Comparison of ENCODE assay signal across 11 mouse cellular contexts in genomic region chr3:98065004-98065403, GRCm38 (mm10). TPM values are rescaled to one million over a fixed set of nuclear protein-coding genes. Genes with fewer than 3 reads are reported as not detected.
DNase-seq lines count a peak whose midpoint lies in the region; ATAC-seq and TF ChIP-seq lines count a peak whose summit lies in the region.
"Had no signal": no experiment of that assay in that cellular context is flagged by ENCODE, and none has a peak within 500 bp of the region (broad histone marks: within the 10 kb centered on the region; RNA-seq: fewer than 3 reads in every experiment).

No protein-coding gene starts in this region.

- WGBS in hindbrain, embryonic 15.5 days, result 89% methylated on average over 8 of the region's 8 CpGs
- WGBS in hindbrain, embryonic 16.5 days, result 87% methylated on average over 8 of the region's 8 CpGs
- WGBS in stomach, embryonic 14.5 days, result 84% methylated on average over 8 of the region's 8 CpGs
- 82% methylated on average over 8 of the region's 8 CpGs for WGBS in stomach, postnatal 0 days
- WGBS in forebrain, postnatal 0 days, result 75% methylated on average over 8 of the region's 8 CpGs

- no peak for TF ChIP-seq EP300 in stomach, postnatal 0 days (optimal IDR thresholded peaks at IDR 0.05)

- no peaks in the 10 kb centered on the region for H3K27me3 ChIP-seq in hindbrain, embryonic 15.5 days
- H3K27me3 ChIP-seq in hindbrain, embryonic 16.5 days (replicated peaks; ENCODE audit: control insufficient read depth, insufficient read depth, low read length), result no peaks in the 10 kb centered on the region
- no peaks in the 10 kb centered on the region for H3K27me3 ChIP-seq in stomach, embryonic 14.5 days (ENCODE audit: control insufficient read depth, insufficient read depth, low read length)
- H3K27me3 ChIP-seq in stomach, postnatal 0 days (ENCODE audit: control insufficient read depth, insufficient read depth, low read length), result no peaks in the 10 kb centered on the region
- no peaks in the 10 kb centered on the region for H3K27me3 ChIP-seq in forebrain, postnatal 0 days (ENCODE audit: insufficient read depth, low read length)
- H3K27me3 ChIP-seq: midbrain, embryonic 12.5 days had no signal

- no peaks in the 10 kb centered on the region for H3K36me3 ChIP-seq in hindbrain, embryonic 15.5 days
- H3K36me3 ChIP-seq in hindbrain, embryonic 16.5 days (ENCODE audit: control insufficient read depth, insufficient read depth, low read length), result no peaks in the 10 kb centered on the region
- H3K36me3 ChIP-seq in stomach, embryonic 14.5 days (ENCODE audit: control insufficient read depth, insufficient read depth, low read length), result no peaks in the 10 kb centered on the region
- no peaks in the 10 kb centered on the region for H3K36me3 ChIP-seq in stomach, postnatal 0 days (ENCODE audit: control insufficient read depth, insufficient read depth, low read length)
- no peaks in the 10 kb centered on the region for H3K36me3 ChIP-seq in forebrain, postnatal 0 days (ENCODE audit: insufficient read depth)
- H3K36me3 ChIP-seq: midbrain, embryonic 12.5 days had no signal

- no peaks in the 10 kb centered on the region for H3K9me3 ChIP-seq in hindbrain, embryonic 15.5 days
- H3K9me3 ChIP-seq in hindbrain, embryonic 16.5 days (ENCODE audit: control insufficient read depth, low read length), result no peaks in the 10 kb centered on the region
- no peaks in the 10 kb centered on the region for H3K9me3 ChIP-seq in stomach, embryonic 14.5 days (ENCODE audit: control insufficient read depth, low read depth, low read length)
- H3K9me3 ChIP-seq in stomach, postnatal 0 days (ENCODE audit: control insufficient read depth, low read length), result no peaks in the 10 kb centered on the region
- no peaks in the 10 kb centered on the region for H3K9me3 ChIP-seq in forebrain, postnatal 0 days (ENCODE audit: low read length)
- H3K9me3 ChIP-seq: midbrain, embryonic 12.5 days had no signal

- H3K4me1 ChIP-seq in hindbrain, embryonic 15.5 days (replicated peaks), result peaks cover 53% of the 10 kb centered on the region
- peaks cover 37% of the 10 kb centered on the region for H3K4me1 ChIP-seq in hindbrain, embryonic 16.5 days (ENCODE audit: control insufficient read depth, insufficient read depth, low read depth, low read length)
- H3K4me1 ChIP-seq in stomach, embryonic 14.5 days (ENCODE audit: control insufficient read depth, insufficient read depth, low read length), result peaks cover 49% of the 10 kb centered on the region
- peaks cover 14% of the 10 kb centered on the region for H3K4me1 ChIP-seq in stomach, postnatal 0 days (replicated peaks; ENCODE audit: control insufficient read depth, insufficient read depth)
- peaks cover 49% of the 10 kb centered on the region for H3K4me1 ChIP-seq in forebrain, postnatal 0 days (ENCODE audit: insufficient read depth)

- no peak overlapping the region for H3K4me2 ChIP-seq in hindbrain, embryonic 15.5 days
- H3K4me2 ChIP-seq in hindbrain, embryonic 16.5 days (ENCODE audit: low read length), result no peak overlapping the region
- no peak overlapping the region for H3K4me2 ChIP-seq in stomach, embryonic 14.5 days (replicated peaks; ENCODE audit: low read depth, low read length)
- H3K4me2 ChIP-seq in stomach, postnatal 0 days (replicated peaks; ENCODE audit: low read depth), result no peak overlapping the region
- no peak overlapping the region for H3K4me2 ChIP-seq in forebrain, postnatal 0 days (ENCODE audit: low read depth)
- H3K4me2 ChIP-seq: midbrain, embryonic 12.5 days had no signal

- DNase-seq in stomach, postnatal 0 days (ENCODE audit: low spot score), result no peak
- DNase-seq in forebrain, postnatal 0 days, result no peak
- DNase-seq in thymus, adult 18-20 months, result no peak
- no peak for DNase-seq in thymus, postnatal 36 days
- DNase-seq: adrenal gland, postnatal 14 days; lung, postnatal 10 days; right cerebral cortex, postnatal 4 days had no signal

- H3K9ac ChIP-seq in hindbrain, embryonic 15.5 days, result no peak overlapping the region
- no peak overlapping the region for H3K9ac ChIP-seq in hindbrain, embryonic 16.5 days (ENCODE audit: low read depth, low read length)
- no peak overlapping the region for H3K9ac ChIP-seq in stomach, embryonic 14.5 days (replicated peaks; ENCODE audit: low read depth, low read length)
- H3K9ac ChIP-seq in stomach, postnatal 0 days (ENCODE audit: low read length), result no peak overlapping the region
- no peak overlapping the region for H3K9ac ChIP-seq in forebrain, postnatal 0 days
- H3K9ac ChIP-seq: midbrain, embryonic 12.5 days had no signal

- no peak for TF ChIP-seq CTCF in stomach, postnatal 0 days (IDR thresholded peaks at IDR 0.05; ENCODE audit: low read depth)
- TF ChIP-seq CTCF in forebrain, postnatal 0 days (IDR thresholded peaks at IDR 0.05; ENCODE audit: low read depth), result no peak

- no peak overlapping the region for H3K4me3 ChIP-seq in hindbrain, embryonic 15.5 days
- H3K4me3 ChIP-seq in hindbrain, embryonic 16.5 days (ENCODE audit: low read length), result no peak overlapping the region
- no peak overlapping the region for H3K4me3 ChIP-seq in stomach, embryonic 14.5 days (ENCODE audit: low read depth, low read length)
- no peak overlapping the region for H3K4me3 ChIP-seq in stomach, postnatal 0 days (ENCODE audit: low read depth, low read length)
- H3K4me3 ChIP-seq in forebrain, postnatal 0 days (ENCODE audit: low read depth, low read length), result no peak overlapping the region
- H3K4me3 ChIP-seq: midbrain, embryonic 12.5 days had no signal

- ATAC-seq in hindbrain, embryonic 15.5 days (ENCODE audit: low FRiP score, low read depth), result no peak
- no peak for ATAC-seq in hindbrain, embryonic 16.5 days
- no peak for ATAC-seq in stomach, embryonic 14.5 days (ENCODE audit: insufficient number of reproducible peaks, insufficient read depth, low FRiP score, low read depth)
- no peak for ATAC-seq in stomach, postnatal 0 days (ENCODE audit: low FRiP score, low TSS enrichment)
- no peak for ATAC-seq in forebrain, postnatal 0 days

- H3K27ac ChIP-seq in hindbrain, embryonic 15.5 days (replicated peaks), result 0 out of 2 replicates have a peak overlapping the region, but pooled peaks have one; percentile 10
- no peak overlapping the region for H3K27ac ChIP-seq in hindbrain, embryonic 16.5 days (ENCODE audit: low read depth, low read length)
- H3K27ac ChIP-seq in stomach, embryonic 14.5 days (ENCODE audit: low read length), result peak overlapping the region; percentile 98; the same call in 1 of the 2 replicates
- no peak overlapping the region for H3K27ac ChIP-seq in stomach, postnatal 0 days (replicated peaks)
- peak overlapping the region; percentile 75; the same call in 1 of the 2 replicates for H3K27ac ChIP-seq in forebrain, postnatal 0 days (ENCODE audit: low read depth, low read length)

RNA-seq across cellular contexts. Expression of gene Notch2, which starts 51.7 kb away (rescaled TPM):
- 10.5 and 11.7 TPM in 2 replicates for polyA plus RNA-seq in hindbrain, embryonic 15.5 days (2015; fragmentation: Nextera tagmentation; extraction: Ambion mirVana)
- 7.6 and 12.1 TPM in 2 replicates for polyA plus RNA-seq in hindbrain, embryonic 16.5 days (2015; fragmentation: Nextera tagmentation; extraction: Ambion mirVana)
- polyA plus RNA-seq in stomach, embryonic 14.5 days (2014; fragmentation: Nextera tagmentation; extraction: Ambion mirVana), result 36.2 and 38.3 TPM in 2 replicates
- polyA plus RNA-seq in stomach, postnatal 0 days (2015; fragmentation: Nextera tagmentation; extraction: Ambion mirVana), result 10.6 TPM in 2 replicates
- total RNA-seq in forebrain, postnatal 0 days (2014; rRNA removed), result 16.6 and 28.4 TPM in 2 replicates
- 5.9 and 8.1 TPM in 2 replicates for polyA plus RNA-seq in forebrain, postnatal 0 days (2015; fragmentation: Nextera tagmentation; extraction: Ambion mirVana)

Comparison
In these comparisons a context has a peak if more than half of its experiments do, and no peak if none do; other contexts are left out.
1. H3K27ac ChIP-seq: peak in hindbrain, embryonic 15.5 days (single experiment), stomach, embryonic 14.5 days (single experiment) and forebrain, postnatal 0 days (single experiment); none in hindbrain, embryonic 16.5 days (single experiment) and stomach, postnatal 0 days (single experiment).